Mouse (Mus musculus) retina, postnatal 7 days (tissue): ENCODE results near the gene Kank4.
"Not testable (repeated sequence)": the region's sequence is repeated elsewhere in the genome, so short reads cannot be mapped to it uniquely, and the experiment has no call there.

Experiments
- DNase-seq: peaks from one replicate; pipeline ENCODE4 v3.0.0-alpha.2; 2012; ENCODE audit warnings: low read depth, low spot score

The Kank4 gene

GRCm38 (mm10) chr4:98817184-98817911 lies at the start of gene Kank4:
Gene Kank4 (minus strand): TSS chr4:98817537.
- DNase-seq: no peak

DNA sequence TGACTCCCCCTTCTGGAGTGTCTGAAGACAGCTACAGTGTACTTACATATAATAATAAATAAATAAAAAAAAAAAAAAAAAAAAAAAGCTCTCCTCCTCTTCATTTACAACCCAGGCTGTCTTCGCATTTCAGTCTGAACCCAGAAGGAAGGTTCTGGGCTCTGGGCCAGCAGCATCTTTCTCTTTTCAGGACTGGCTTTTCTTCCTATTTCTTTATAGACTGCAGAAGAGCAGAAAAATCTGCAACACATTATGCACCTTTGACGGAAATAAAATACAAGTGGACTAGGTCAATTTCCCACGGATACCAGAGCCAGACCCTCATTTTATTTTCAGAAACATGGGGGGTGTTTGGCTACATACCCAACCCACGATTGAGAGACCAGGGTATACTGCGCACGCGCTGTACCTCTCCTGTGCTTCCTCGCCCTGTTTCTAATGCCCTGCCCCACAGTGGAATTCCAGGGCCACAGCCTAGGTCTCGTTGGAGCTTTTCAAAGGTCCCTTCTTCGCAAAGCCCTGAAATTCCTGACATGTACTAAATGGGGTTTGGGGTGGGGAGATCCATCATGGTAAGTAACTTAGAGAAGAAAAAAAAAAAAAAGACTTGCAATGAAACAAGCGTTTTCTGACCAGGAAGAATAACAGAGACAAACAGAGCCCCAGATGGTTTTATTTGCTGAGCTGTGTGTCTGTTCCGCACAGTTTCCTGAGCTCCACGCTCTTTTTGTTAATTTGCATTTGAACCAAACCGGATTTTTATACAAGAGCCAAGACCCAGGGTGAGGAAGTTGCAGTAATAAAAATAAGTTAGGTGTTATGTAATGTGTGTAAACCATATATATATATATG lies 48.3 kb upstream of the Kank4 start:
- DNase-seq: no peak

- DNase-seq: no peak
Observed at GRCm38 (mm10) chr4:98864546-98864945, 47.2 kb upstream of the Kank4 start.

- no peak for DNase-seq
Observed at GRCm38 (mm10) chr4:98864094-98864493, 46.8 kb upstream of the Kank4 start.

DNA sequence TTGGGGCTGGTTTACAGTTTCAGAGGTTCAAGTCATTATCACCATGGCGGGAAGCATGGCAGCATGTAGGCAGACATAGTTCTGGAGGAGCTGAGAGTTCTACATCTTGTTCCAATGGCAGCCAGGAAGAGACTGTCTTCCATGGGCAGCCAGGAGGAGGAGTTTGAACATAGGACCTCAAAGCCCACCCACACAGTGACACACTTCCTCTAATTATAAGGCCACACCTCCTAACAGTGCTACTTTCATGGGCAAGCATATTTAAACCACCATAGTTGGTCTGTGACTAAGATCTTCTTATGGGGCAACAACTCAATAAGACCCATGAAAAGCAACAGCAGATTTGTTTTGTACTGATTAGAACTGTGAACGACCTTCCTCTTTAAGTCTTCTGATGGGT lies 46.1 kb upstream of the Kank4 start:
- no peak for DNase-seq

- DNase-seq: no peak
Observed at GRCm38 (mm10) chr4:98858151-98858855, 41.0 kb upstream of the Kank4 start.

DNA sequence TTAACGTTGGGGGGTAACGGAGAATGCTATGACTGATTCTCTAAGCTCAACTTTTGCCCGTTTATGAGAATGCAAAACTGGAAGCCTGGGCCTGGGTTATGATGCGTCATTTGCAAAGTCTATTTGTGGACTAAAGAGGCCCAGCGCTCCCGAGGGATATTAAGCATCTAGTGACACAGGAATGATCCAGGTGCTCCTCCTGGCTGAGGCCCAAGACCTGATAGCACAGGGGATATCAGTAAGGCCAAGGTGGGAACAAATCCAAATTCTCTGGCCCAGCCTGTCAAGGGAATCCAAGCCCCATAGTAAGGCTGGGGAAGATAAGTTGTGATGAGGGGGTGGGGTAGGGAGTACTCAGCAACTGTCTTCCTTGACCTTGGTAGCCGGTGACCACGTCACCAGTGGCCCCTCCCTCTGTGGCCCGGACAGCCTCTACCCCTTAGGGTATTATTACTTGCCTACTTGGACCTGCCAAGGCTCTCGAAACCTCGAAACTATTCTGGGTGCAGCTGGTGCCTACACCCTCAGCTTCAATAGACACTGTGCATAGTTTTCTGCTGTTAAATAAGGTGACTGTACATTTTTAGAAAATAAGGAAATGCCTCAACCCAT lies 39.8 kb upstream of the Kank4 start:
- DNase-seq: no peak

DNA sequence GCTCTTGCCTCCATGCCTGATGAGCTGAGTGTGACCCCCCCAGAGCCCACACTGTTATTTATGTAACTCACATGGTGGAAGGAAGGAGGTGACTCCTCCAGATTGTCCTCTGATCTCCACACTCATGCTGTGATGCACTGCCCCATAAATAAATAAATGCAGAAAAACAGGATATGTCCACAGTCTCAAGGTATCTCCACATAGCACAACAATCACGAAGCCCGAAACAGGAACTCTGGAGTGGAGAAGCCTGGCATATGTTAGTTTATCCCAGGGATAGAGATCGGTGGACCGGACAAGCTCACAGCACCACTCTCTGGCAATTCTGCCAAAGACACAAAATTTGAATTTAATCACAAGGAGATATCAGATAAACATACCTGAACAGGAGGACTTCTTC lies 36.6 kb upstream of the Kank4 start:
- DNase-seq: no peak

GRCm38 (mm10) chr4:98850485-98850884 lies 33.1 kb upstream of the Kank4 start:
- DNase-seq: not testable (repeated sequence)

- no peak for DNase-seq
Observed at GRCm38 (mm10) chr4:98847120-98847885, 30.0 kb upstream of the Kank4 start.

- no peak for DNase-seq
Observed at GRCm38 (mm10) chr4:98846396-98846795, 29.1 kb upstream of the Kank4 start.

DNA sequence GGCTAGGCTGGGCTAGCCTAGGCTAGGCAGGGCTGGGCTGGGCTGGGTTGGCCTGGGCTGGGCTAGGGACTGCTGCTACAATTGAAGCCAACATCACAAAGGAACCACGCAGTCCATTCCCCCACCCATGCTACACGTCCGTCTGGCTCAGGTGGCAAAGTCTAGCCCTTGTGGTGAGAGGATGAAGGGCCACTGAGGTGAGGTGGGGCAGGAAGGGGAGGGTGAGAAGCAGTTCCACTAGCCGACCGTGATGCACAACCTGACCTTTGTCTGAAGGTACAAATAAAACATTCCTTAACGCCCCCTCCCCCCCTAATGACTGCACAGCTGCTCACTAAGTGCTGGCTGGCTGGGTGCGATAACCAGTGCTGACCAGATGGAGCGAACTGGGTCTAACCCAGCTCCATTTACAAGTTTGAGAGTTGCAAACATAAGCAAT lies 28.4 kb upstream of the Kank4 start:
- no peak for DNase-seq

GRCm38 (mm10) chr4:98845201-98845600 lies 27.9 kb upstream of the Kank4 start:
- DNase-seq: no peak

GRCm38 (mm10) chr4:98843906-98844597 lies 26.7 kb upstream of the Kank4 start:
- no peak for DNase-seq

DNA sequence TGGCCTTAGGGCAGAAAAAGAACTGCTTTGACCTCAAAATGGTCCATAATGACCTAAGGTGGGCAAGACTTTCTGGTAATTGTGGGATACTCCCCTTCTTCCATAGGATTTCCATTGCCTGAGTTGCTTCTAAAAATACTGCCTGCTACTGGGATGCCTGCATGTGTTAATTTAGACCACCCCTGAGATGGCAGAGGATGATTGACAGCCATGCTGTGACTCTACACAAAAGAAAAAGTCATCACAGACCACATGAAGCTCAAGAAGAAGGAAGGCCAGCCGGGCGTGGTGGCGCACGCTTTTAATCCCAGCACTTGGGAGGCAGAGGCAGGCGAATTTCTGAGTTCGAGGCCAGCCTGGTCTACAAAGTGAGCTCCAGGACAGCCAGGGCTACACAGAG lies 23.9 kb upstream of the Kank4 start:
- DNase-seq: not testable (repeated sequence)

GRCm38 (mm10) chr4:98840526-98840925 lies 23.2 kb upstream of the Kank4 start:
- DNase-seq: no peak

DNA sequence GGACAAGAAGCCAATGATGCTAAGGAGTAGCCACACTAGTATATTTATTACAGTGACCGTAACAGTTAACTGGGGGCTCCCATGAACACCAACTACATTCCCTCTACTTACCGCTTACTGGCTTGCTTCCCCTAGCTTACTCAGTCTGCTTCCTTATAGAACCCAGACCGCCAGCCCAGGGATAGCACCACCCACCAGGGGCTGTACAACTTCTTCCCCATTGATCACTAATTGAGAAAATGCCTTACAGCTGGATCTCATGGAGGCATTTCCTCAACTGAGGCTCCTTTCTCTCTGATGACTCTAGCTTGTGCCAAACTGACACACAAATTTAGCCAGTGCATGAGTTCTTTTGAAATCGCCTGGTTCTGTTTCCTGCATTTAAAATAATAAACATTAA lies 21.6 kb upstream of the Kank4 start:
- no peak for DNase-seq

DNA sequence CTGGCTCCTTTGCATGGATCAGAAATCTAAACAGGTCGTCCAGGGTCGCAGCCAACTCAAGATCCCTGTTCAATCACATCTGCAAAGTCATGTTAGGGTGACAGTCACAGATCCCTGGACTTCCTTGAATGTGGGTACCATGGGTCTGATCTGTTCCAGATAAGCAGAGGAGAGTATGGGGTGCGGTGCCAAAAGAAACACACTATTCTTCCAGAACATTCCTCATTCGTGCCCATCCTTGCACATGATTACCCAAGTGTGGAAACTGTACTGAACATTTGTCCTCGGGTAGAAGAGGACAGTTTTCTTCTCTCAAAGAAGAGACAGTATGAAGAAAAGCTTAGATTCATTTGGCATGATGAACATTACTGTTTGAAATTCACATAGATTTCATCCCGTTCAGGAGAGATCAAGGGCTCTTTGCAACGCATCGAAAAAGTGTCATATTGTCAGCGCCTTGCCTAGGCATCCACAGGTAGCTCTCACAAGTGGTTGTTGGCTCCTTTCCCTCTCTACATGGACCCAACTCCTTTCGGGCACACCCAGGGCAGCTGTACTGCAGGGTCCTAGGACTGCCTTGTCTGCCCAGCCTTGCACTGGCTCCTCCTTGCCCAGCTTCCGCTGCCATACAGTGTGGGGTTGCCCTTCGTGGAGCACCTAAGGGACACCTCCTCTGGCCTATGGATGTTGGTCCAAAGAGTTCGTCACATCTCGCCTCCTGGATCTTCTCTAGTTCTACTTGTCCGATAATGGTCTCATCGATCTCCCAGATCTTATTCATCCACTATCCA lies 20.6 kb upstream of the Kank4 start:
- DNase-seq: no peak

- DNase-seq: no peak
Observed at GRCm38 (mm10) chr4:98836519-98836918, 19.2 kb upstream of the Kank4 start.

- no peak for DNase-seq
Observed at GRCm38 (mm10) chr4:98834782-98835181, 17.4 kb upstream of the Kank4 start.
